Mouse (Mus musculus): ENCODE results near the gene Casc3. TPM values are rescaled to one million over a fixed set of nuclear protein-coding genes. Genes with fewer than 3 reads are reported as not detected.
A peak's percentile ranks its signal among the peaks of the same experiment; 100 is the strongest.

Casc3 gene
- polyA plus RNA-seq, 1 experiment from 2014 or later = 41.9 TPM

- WGBS = 4% methylated on average over 25 of the region's 25 CpGs
- no peak overlapping the region; the same call in 1 of the 2 replicates for H3K27ac ChIP-seq (replicated peaks; ENCODE audit: low read depth, low read length)
- H3K4me3 ChIP-seq (ENCODE audit: low read depth, low read length) = peak overlapping the region; percentile 32
- H3K9ac ChIP-seq (replicated peaks; ENCODE audit: low read length) = peak overlapping the region; percentile 52
- H3K4me2 ChIP-seq (ENCODE audit: low read depth, low read length) = peak overlapping the region; percentile 83
- peaks cover 10% of the 10 kb centered on the region for H3K4me1 ChIP-seq (ENCODE audit: control insufficient read depth, insufficient read depth, low read length)
- ATAC-seq (replicated peaks; ENCODE audit: insufficient number of reproducible peaks, low FRiP score, low TSS enrichment, low read depth) = peak; percentile 10; the same call in 1 of the 2 replicates
- no peaks in the 10 kb centered on the region for H3K9me3 ChIP-seq (replicated peaks; ENCODE audit: control insufficient read depth, low read length)
- DNase-seq (ENCODE audit: low spot score) = peak; percentile 36
- no peaks in the 10 kb centered on the region for H3K36me3 ChIP-seq (replicated peaks; ENCODE audit: control insufficient read depth, insufficient read depth, low read depth, low read length)
- H3K27me3 ChIP-seq (ENCODE audit: control insufficient read depth, insufficient read depth, low read length) = no peaks in the 10 kb centered on the region
These were observed 15.4 kb upstream of the Casc3 start for GRCm38 (mm10) chr11:98789219-98789807.

- Histone ChIP-seq H3K4me3 (ENCODE audit: low read depth, low read length) (peak overlapping the region; percentile 32), H3K4me1 (ENCODE audit: control insufficient read depth, insufficient read depth, low read length) (peaks cover 10% of the 10 kb centered on the region), H3K27me3 (ENCODE audit: control insufficient read depth, insufficient read depth, low read length) (no peaks in the 10 kb centered on the region), H3K9me3 (replicated peaks; ENCODE audit: control insufficient read depth, low read length) (no peaks in the 10 kb centered on the region), H3K4me2 (ENCODE audit: low read depth, low read length) (peak overlapping the region; percentile 83), H3K36me3 (replicated peaks; ENCODE audit: control insufficient read depth, insufficient read depth, low read depth, low read length) (no peaks in the 10 kb centered on the region), H3K9ac (replicated peaks; ENCODE audit: low read length) (no peak overlapping the region; the same call in 1 of the 2 replicates), H3K27ac (replicated peaks; ENCODE audit: low read depth, low read length) (no peak overlapping the region)
- WGBS = 36% methylated on average over 5 of the region's 5 CpGs
- no peak for ATAC-seq (replicated peaks; ENCODE audit: insufficient number of reproducible peaks, low FRiP score, low TSS enrichment, low read depth)
- no peak for DNase-seq (ENCODE audit: low spot score)
These were observed 14.9 kb upstream of the Casc3 start for GRCm38 (mm10) chr11:98789824-98790223.

- ATAC-seq (replicated peaks; ENCODE audit: insufficient number of reproducible peaks, low FRiP score, low TSS enrichment, low read depth) (no peak), DNase-seq (ENCODE audit: low spot score) (no peak)
- H3K27me3 ChIP-seq (ENCODE audit: control insufficient read depth, insufficient read depth, low read length) = no peaks in the 10 kb centered on the region
- no peak overlapping the region for H3K27ac ChIP-seq (replicated peaks; ENCODE audit: low read depth, low read length)
- WGBS = 78% methylated on average over 5 of the region's 5 CpGs
- no peak overlapping the region for H3K9ac ChIP-seq (replicated peaks; ENCODE audit: low read length)
- H3K4me1 ChIP-seq (ENCODE audit: control insufficient read depth, insufficient read depth, low read length) = peaks cover 6% of the 10 kb centered on the region
- no peak overlapping the region for H3K4me2 ChIP-seq (ENCODE audit: low read depth, low read length)
- no peaks in the 10 kb centered on the region for H3K36me3 ChIP-seq (replicated peaks; ENCODE audit: control insufficient read depth, insufficient read depth, low read depth, low read length)
- H3K9me3 ChIP-seq (replicated peaks; ENCODE audit: control insufficient read depth, low read length) = no peaks in the 10 kb centered on the region
- no peak overlapping the region for H3K4me3 ChIP-seq (ENCODE audit: low read depth, low read length)
These were observed 14.0 kb upstream of the Casc3 start for GRCm38 (mm10) chr11:98790631-98791205.

GRCm38 (mm10) chr11:98791448-98791847, 13.3 kb upstream of the Casc3 start:
- no peak overlapping the region for H3K27ac ChIP-seq (replicated peaks; ENCODE audit: low read depth, low read length)
- H3K9me3 ChIP-seq (replicated peaks; ENCODE audit: control insufficient read depth, low read length) = no peaks in the 10 kb centered on the region
- H3K4me1 ChIP-seq (ENCODE audit: control insufficient read depth, insufficient read depth, low read length) = peaks cover 4% of the 10 kb centered on the region; the same call in 1 of the 2 replicates
- no peak overlapping the region for H3K9ac ChIP-seq (replicated peaks; ENCODE audit: low read length)
- H3K4me2 ChIP-seq (ENCODE audit: low read depth, low read length) = no peak overlapping the region
- H3K36me3 ChIP-seq (replicated peaks; ENCODE audit: control insufficient read depth, insufficient read depth, low read depth, low read length) = no peaks in the 10 kb centered on the region
- no peak overlapping the region for H3K4me3 ChIP-seq (ENCODE audit: low read depth, low read length)
- no peaks in the 10 kb centered on the region for H3K27me3 ChIP-seq (ENCODE audit: control insufficient read depth, insufficient read depth, low read length)
- DNase-seq (ENCODE audit: low spot score) = no peak
- WGBS = 69% methylated on average over 1 of the region's 1 CpGs
- no peak for ATAC-seq (replicated peaks; ENCODE audit: insufficient number of reproducible peaks, low FRiP score, low TSS enrichment, low read depth)

- Histone ChIP-seq H3K27me3 (ENCODE audit: control insufficient read depth, insufficient read depth, low read length) (no peaks in the 10 kb centered on the region), H3K4me1 (ENCODE audit: control insufficient read depth, insufficient read depth, low read length) (0 out of 2 replicates have a peak, but pooled peaks cover 2% of the 10 kb centered on the region), H3K9ac (replicated peaks; ENCODE audit: low read length) (no peak overlapping the region), H3K27ac (replicated peaks; ENCODE audit: low read depth, low read length) (no peak overlapping the region), H3K4me3 (ENCODE audit: low read depth, low read length) (no peak overlapping the region), H3K36me3 (replicated peaks; ENCODE audit: control insufficient read depth, insufficient read depth, low read depth, low read length) (no peaks in the 10 kb centered on the region), H3K9me3 (replicated peaks; ENCODE audit: control insufficient read depth, low read length) (no peaks in the 10 kb centered on the region), H3K4me2 (ENCODE audit: low read depth, low read length) (no peak overlapping the region)
- no peak for ATAC-seq (replicated peaks; ENCODE audit: insufficient number of reproducible peaks, low FRiP score, low TSS enrichment, low read depth)
- 15% methylated on average over 4 of the region's 4 CpGs for WGBS
- DNase-seq (ENCODE audit: low spot score) = no peak
These were observed 12.6 kb upstream of the Casc3 start for GRCm38 (mm10) chr11:98792081-98792480.

GRCm38 (mm10) chr11:98794469-98795014, 10.2 kb upstream of the Casc3 start:
- 0 out of 2 replicates have a peak, but pooled peaks cover 2% of the 10 kb centered on the region for H3K4me1 ChIP-seq (ENCODE audit: control insufficient read depth, insufficient read depth, low read length)
- WGBS = under 1% methylated on average over 27 of the region's 30 CpGs
- H3K9me3 ChIP-seq (replicated peaks; ENCODE audit: control insufficient read depth, low read length) = no peaks in the 10 kb centered on the region
- H3K9ac ChIP-seq (replicated peaks; ENCODE audit: low read length) = peak overlapping the region; percentile 99
- no peaks in the 10 kb centered on the region for H3K27me3 ChIP-seq (ENCODE audit: control insufficient read depth, insufficient read depth, low read length)
- peak overlapping the region; percentile 84 for H3K4me2 ChIP-seq (ENCODE audit: low read depth, low read length)
- H3K27ac ChIP-seq (replicated peaks; ENCODE audit: low read depth, low read length) = peak overlapping the region; percentile 100
- peak; percentile 70 for ATAC-seq (replicated peaks; ENCODE audit: insufficient number of reproducible peaks, low FRiP score, low TSS enrichment, low read depth)
- H3K4me3 ChIP-seq (ENCODE audit: low read depth, low read length) = peak overlapping the region; percentile 97
- DNase-seq (ENCODE audit: low spot score) = peak; percentile 73
- H3K36me3 ChIP-seq (replicated peaks; ENCODE audit: control insufficient read depth, insufficient read depth, low read depth, low read length) = peaks cover 3% of the 10 kb centered on the region

- peaks cover 4% of the 10 kb centered on the region for H3K36me3 ChIP-seq (replicated peaks; ENCODE audit: control insufficient read depth, insufficient read depth, low read depth, low read length)
- DNase-seq (ENCODE audit: low spot score) (peak; percentile 88), ATAC-seq (replicated peaks; ENCODE audit: insufficient number of reproducible peaks, low FRiP score, low TSS enrichment, low read depth) (peak; percentile 60)
- H3K4me1 ChIP-seq (ENCODE audit: control insufficient read depth, insufficient read depth, low read length) = 0 out of 2 replicates have a peak, but pooled peaks cover 2% of the 10 kb centered on the region
- H3K9ac ChIP-seq (replicated peaks; ENCODE audit: low read length) = peak within 1 kb of the TSS; percentile 99
- H3K4me3 ChIP-seq (ENCODE audit: low read depth, low read length) = peak within 1 kb of the TSS; percentile 97
- peak within 1 kb of the TSS; percentile 100 for H3K27ac ChIP-seq (replicated peaks; ENCODE audit: low read depth, low read length)
- no peaks in the 10 kb centered on the region for H3K27me3 ChIP-seq (ENCODE audit: control insufficient read depth, insufficient read depth, low read length)
- no peaks in the 10 kb centered on the region for H3K9me3 ChIP-seq (replicated peaks; ENCODE audit: control insufficient read depth, low read length)
- peak within 1 kb of the TSS; percentile 84 for H3K4me2 ChIP-seq (ENCODE audit: low read depth, low read length)
- under 1% methylated on average over 70 of the region's 89 CpGs for WGBS
These were observed 9.5 kb upstream of the Casc3 start, which contains the start of gene Msl1 for GRCm38 (mm10) chr11:98795015-98795713. Gene Msl1, plus strand, starts transcription at chr11:98795516.

Measured in embryonic facial prominence, embryonic 11.5 days (tissue).